Mouse (Mus musculus): ENCODE measurements around the gene Hps5. TPM values are rescaled to one million over a fixed set of nuclear protein-coding genes. Genes with fewer than 3 reads are reported as not detected.
"Not testable (repeated sequence)": the region's sequence is repeated elsewhere in the genome, so short reads cannot be mapped to it uniquely, and the experiment has no call there.

Gene Hps5
- total RNA-seq, 1 experiment: 17.4 TPM

- TF ChIP-seq CHD2 (IDR thresholded peaks at IDR 0.05; ENCODE audit: low read depth, low read length) (no peak), HCFC1 (IDR thresholded peaks at IDR 0.05; ENCODE audit: borderline replicate concordance, insufficient read depth, low read length) (no peak), ZC3H11A (IDR thresholded peaks at IDR 0.05; ENCODE audit: borderline replicate concordance, low read depth, low read length) (no peak)
Measured at GRCm38 (mm10) chr7:46834994-46835610, 39.2 kb upstream of the Hps5 start.

DNA sequence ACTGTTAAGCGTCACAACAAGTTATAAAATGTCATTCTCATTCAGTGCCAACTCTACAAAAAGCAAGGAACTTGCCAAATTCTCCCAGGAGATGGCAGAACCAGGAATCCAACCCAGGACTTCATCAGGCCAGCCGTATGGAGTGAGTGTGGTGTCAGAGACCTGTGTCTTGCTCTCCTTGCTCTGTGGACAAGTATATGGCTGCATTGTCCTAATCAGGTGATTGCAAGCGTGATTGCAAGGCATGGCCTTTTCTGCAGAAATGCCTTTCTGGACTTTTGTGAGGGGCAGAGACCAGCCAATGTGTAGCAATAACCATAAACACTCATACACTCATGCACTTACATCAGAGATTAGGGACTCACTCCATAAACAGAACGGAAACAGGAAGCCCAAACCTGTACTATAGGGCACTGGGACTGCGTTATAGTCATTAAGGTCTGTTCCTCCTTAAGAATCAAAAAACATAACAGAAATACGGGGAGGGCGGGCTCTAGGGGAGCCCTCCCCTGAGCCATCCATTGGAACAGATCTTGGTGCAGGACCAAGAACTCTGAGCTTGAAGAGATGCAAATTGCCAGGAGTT lies 37.9 kb upstream of the Hps5 start:
- Histone ChIP-seq H3K27ac (ENCODE audit: insufficient read depth, low read depth, low read length, poor library complexity, severe bottlenecking) (no peak overlapping the region), H3K4me3 (ENCODE audit: insufficient read depth in 1 of 2, low read depth in 1 of 2, low read length in 2 of 2, poor library complexity in 1 of 2, severe bottlenecking in 1 of 2) (no peak overlapping the region), H3K9me3 (ENCODE audit: control insufficient read depth, insufficient read depth, low read depth, low read length) (no peaks in the 10 kb centered on the region), H3K9ac (ENCODE audit: insufficient read depth, low read depth, low read length, poor library complexity, severe bottlenecking) (no peak overlapping the region), H3K36me3 (ENCODE audit: control insufficient read depth, insufficient read depth, low read length, poor library complexity, severe bottlenecking) (no peaks in the 10 kb centered on the region), H3K4me1 (ENCODE audit: control insufficient read depth in 2 of 2, insufficient read depth in 2 of 2, low read length in 2 of 2, poor library complexity in 1 of 2) (peaks cover 5 to 14% of the 10 kb centered on the region in 2 experiments)
- no peak for TF ChIP-seq ZNF384 (IDR thresholded peaks at IDR 0.05; ENCODE audit: low read depth, low read length)
- TF ChIP-seq CHD2 (IDR thresholded peaks at IDR 0.05; ENCODE audit: low read depth, low read length): no peak
- TF ChIP-seq ZC3H11A (IDR thresholded peaks at IDR 0.05; ENCODE audit: borderline replicate concordance, low read depth, low read length): no peak
- TF ChIP-seq HCFC1 (IDR thresholded peaks at IDR 0.05; ENCODE audit: borderline replicate concordance, insufficient read depth, low read length): no peak
- no peak for TF ChIP-seq MAFK (IDR thresholded peaks at IDR 0.05; ENCODE audit: insufficient read depth, low read depth, low read length)
- in situ Hi-C loops (cut with MboI; ENCODE audit: low sequenced_read_pairs in 2 of 2, unreplicated experiment in 2 of 2): no loop called here
- no peak for DNase-seq (ENCODE audit: low read depth, low spot score)

More at GRCm38 (mm10) chr7:46834994-46835610, 39.2 kb upstream of the Hps5 start:
- Histone ChIP-seq H3K36me3 (ENCODE audit: control insufficient read depth, insufficient read depth, low read length, poor library complexity, severe bottlenecking) (no peaks in the 10 kb centered on the region), H3K4me3 (ENCODE audit: insufficient read depth in 1 of 2, low read depth in 1 of 2, low read length in 2 of 2, poor library complexity in 1 of 2, severe bottlenecking in 1 of 2) (no peak overlapping the region), H3K9ac (ENCODE audit: insufficient read depth, low read depth, low read length, poor library complexity, severe bottlenecking) (no peak overlapping the region), H3K4me1 (ENCODE audit: control insufficient read depth in 2 of 2, insufficient read depth in 2 of 2, low read length in 2 of 2, poor library complexity in 1 of 2) (peaks cover 3 to 25% of the 10 kb centered on the region in 2 experiments), H3K9me3 (ENCODE audit: control insufficient read depth, insufficient read depth, low read depth, low read length) (no peaks in the 10 kb centered on the region), H3K27ac (ENCODE audit: insufficient read depth, low read depth, low read length, poor library complexity, severe bottlenecking) (no peak overlapping the region)
- in situ Hi-C loops (cut with MboI; ENCODE audit: low sequenced_read_pairs in 2 of 2, unreplicated experiment in 2 of 2): no loop called here
- no peak for DNase-seq (ENCODE audit: low read depth, low spot score)

DNA sequence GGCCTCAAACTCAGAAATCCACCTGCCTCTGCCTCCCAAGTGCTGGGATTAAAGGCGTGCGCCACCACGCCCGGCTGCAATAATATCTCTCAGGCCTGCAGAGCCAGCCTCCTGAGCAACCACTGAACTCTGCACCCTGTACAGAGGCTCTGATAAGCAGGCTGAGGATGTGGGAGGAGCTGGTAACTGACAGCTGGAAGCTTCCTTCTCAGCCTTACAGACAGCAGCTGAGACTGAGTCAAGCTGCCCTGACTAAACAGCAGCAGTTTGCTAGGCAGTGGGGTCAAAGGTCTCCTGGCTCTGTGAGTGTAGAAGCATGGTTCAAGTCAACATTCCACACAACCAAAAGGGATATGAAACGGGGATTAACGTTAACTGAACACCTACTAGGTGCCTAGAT lies 37.4 kb upstream of the Hps5 start:
- no peak overlapping the region for H3K9ac ChIP-seq (ENCODE audit: insufficient read depth, low read depth, low read length, poor library complexity, severe bottlenecking)
- H3K9me3 ChIP-seq (ENCODE audit: control insufficient read depth, insufficient read depth, low read depth, low read length): no peaks in the 10 kb centered on the region
- no peak for TF ChIP-seq MAFK (IDR thresholded peaks at IDR 0.05; ENCODE audit: insufficient read depth, low read depth, low read length)
- TF ChIP-seq ZNF384 (IDR thresholded peaks at IDR 0.05; ENCODE audit: low read depth, low read length): no peak
- no peak for TF ChIP-seq CHD2 (IDR thresholded peaks at IDR 0.05; ENCODE audit: low read depth, low read length)
- TF ChIP-seq HCFC1 (IDR thresholded peaks at IDR 0.05; ENCODE audit: borderline replicate concordance, insufficient read depth, low read length): no peak
- no peak for TF ChIP-seq ZC3H11A (IDR thresholded peaks at IDR 0.05; ENCODE audit: borderline replicate concordance, low read depth, low read length)
- in situ Hi-C loops (cut with MboI; ENCODE audit: low sequenced_read_pairs in 2 of 2, unreplicated experiment in 2 of 2): no loop called here
- no peak overlapping the region for H3K4me3 ChIP-seq (ENCODE audit: insufficient read depth in 1 of 2, low read depth in 1 of 2, low read length in 2 of 2, poor library complexity in 1 of 2, severe bottlenecking in 1 of 2)
- peaks cover 2 to 12% of the 10 kb centered on the region in 2 experiments for H3K4me1 ChIP-seq (ENCODE audit: control insufficient read depth in 2 of 2, insufficient read depth in 2 of 2, low read length in 2 of 2, poor library complexity in 1 of 2)
- H3K27ac ChIP-seq (ENCODE audit: insufficient read depth, low read depth, low read length, poor library complexity, severe bottlenecking): no peak overlapping the region
- H3K36me3 ChIP-seq (ENCODE audit: control insufficient read depth, insufficient read depth, low read length, poor library complexity, severe bottlenecking): no peaks in the 10 kb centered on the region
- DNase-seq (ENCODE audit: low read depth, low spot score): no peak

- in situ Hi-C loops (cut with MboI; ENCODE audit: low sequenced_read_pairs in 2 of 2, unreplicated experiment in 2 of 2); H3K4me1 ChIP-seq (ENCODE audit: control insufficient read depth in 2 of 2, insufficient read depth in 2 of 2, low read length in 2 of 2, poor library complexity in 1 of 2); H3K27ac ChIP-seq (ENCODE audit: insufficient read depth, low read depth, low read length, poor library complexity, severe bottlenecking): not testable (repeated sequence)
Measured at GRCm38 (mm10) chr7:46832112-46832810, 36.4 kb upstream of the Hps5 start.

More at GRCm38 (mm10) chr7:46832112-46832810, 36.4 kb upstream of the Hps5 start:
- not testable (repeated sequence) for H3K9ac ChIP-seq (ENCODE audit: insufficient read depth, low read depth, low read length, poor library complexity, severe bottlenecking); DNase-seq (ENCODE audit: low read depth, low spot score); H3K36me3 ChIP-seq (ENCODE audit: control insufficient read depth, insufficient read depth, low read length, poor library complexity, severe bottlenecking); H3K4me3 ChIP-seq (ENCODE audit: insufficient read depth in 1 of 2, low read depth in 1 of 2, low read length in 2 of 2, poor library complexity in 1 of 2, severe bottlenecking in 1 of 2); H3K9me3 ChIP-seq (ENCODE audit: control insufficient read depth, insufficient read depth, low read depth, low read length)
